Mouse (Mus musculus) forebrain, embryonic 13.5 days (tissue): Measurements from ENCODE around the gene Pitpnm1. TPM values are rescaled to one million over a fixed set of nuclear protein-coding genes. Genes with fewer than 3 reads are reported as not detected.
A peak's percentile ranks its signal among the peaks of the same experiment; 100 is the strongest.

ENCODE experiments used
- ATAC-seq: fragments of 200-750 bp; cut with Nextera tagmentation; 2 replicates; pipeline ENCODE4 v1.8.0; 2017
- H3K27ac ChIP-seq: fragments of 300-500 bp; sonication (generic); 2 replicates; pipeline ENCODE4 v1.5.1; 2015; ENCODE audit warnings: inconsistent platforms, mild to moderate bottlenecking, moderate library complexity
- H3K27me3 ChIP-seq: fragments of 300-500 bp; sonication (generic); 2 replicates; pipeline ENCODE4 v1.6.1; 2015; ENCODE audit warnings: mild to moderate bottlenecking, inconsistent platforms
- H3K36me3 ChIP-seq: fragments of 300-500 bp; sonication (generic); 2 replicates; pipeline ENCODE4 v1.6.1; 2015; ENCODE audit warnings: mild to moderate bottlenecking, inconsistent platforms; ENCODE audit not compliant: poor library complexity, severe bottlenecking
- H3K4me1 ChIP-seq: fragments of 300-500 bp; sonication (generic); 2 replicates; pipeline ENCODE4 v1.6.1; 2015; ENCODE audit warnings: inconsistent platforms
- H3K4me2 ChIP-seq: fragments of 300-500 bp; sonication (generic); 2 replicates; pipeline ENCODE4 v1.6.1; 2015; ENCODE audit warnings: inconsistent platforms, mild to moderate bottlenecking, moderate library complexity
- H3K4me3 ChIP-seq: fragments of 300-500 bp; sonication (generic); 2 replicates; pipeline ENCODE4 v1.5.1; 2015; ENCODE audit warnings: mild to moderate bottlenecking, inconsistent platforms
- H3K9ac ChIP-seq: fragments of 300-500 bp; sonication (generic); 2 replicates; pipeline ENCODE4 v1.6.1; 2015; ENCODE audit warnings: mild to moderate bottlenecking, inconsistent platforms
- H3K9me3 ChIP-seq: fragments of 300-500 bp; sonication (generic); replicated peaks from 2 replicates; pipeline ENCODE4 v1.6.1; 2016; ENCODE audit warnings: inconsistent platforms
- WGBS: fragments of 180-500 bp; shearing (Covaris S2); methylation state at CpG from one replicate; pipeline ENCODE4 v1.1.7; 2015; 5-methylcytosine and 5-hydroxymethylcytosine counted together
- polyA plus RNA-seq: library from polyadenylated mRNA; unstranded; fragments of >200 nt; fragmentation: Nextera tagmentation; extraction: Ambion mirVana; gene quantifications from 2 replicates; pipeline ENCODE4 v1.2.1, GENCODE M21; 2015

Pitpnm1 gene
- polyA plus RNA-seq: 21.1 and 32.0 TPM in 2 replicates

DNA sequence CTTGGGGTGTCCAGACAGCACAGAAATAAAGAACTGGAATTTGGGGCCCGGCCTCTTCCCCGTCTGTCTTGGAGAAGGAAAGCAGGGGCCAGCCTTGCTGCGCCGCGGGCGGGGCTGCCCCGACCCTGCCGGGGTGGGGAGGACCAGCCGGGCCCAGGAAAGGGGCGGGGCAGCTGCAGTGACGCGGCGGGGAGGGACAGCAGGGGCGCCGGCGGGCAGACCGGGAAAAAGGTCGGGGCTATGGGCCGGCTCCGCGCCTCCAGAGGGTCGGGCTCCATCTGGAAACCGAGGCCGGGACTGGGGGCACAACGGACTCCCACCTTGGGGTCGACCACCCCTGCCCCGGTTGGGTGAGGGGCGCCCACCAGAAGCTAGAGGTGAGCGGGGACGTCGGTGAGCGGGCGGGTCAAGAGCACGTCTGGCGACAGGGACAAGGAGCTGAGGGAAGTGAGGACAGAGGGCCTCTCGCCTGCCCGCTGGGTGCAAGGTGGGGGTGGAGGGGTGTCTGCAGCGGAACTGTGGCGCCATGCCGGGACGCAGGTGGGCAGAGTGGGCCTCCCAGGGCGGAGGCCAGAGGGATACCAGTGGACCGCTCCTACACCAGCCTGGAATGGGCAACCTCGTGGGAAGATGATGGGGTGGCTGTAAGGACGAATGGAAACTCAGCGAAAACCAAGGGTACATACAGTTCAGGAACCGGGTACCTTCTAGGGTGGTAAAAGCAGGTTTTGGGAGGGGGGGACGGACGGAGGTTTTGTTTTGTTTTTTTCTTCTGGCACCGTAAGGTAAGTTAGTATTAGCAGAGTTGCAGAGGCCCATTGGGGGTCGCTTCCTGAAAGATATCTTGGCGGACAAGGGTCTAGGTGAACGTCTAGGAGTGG, at the start of gene Pitpnm1:
TSS of gene Pitpnm1 (plus strand) at position 162 of the 881 bp plus-strand sequence.
- 2% methylated on average over 53 of the region's 53 CpGs for WGBS
- H3K27ac ChIP-seq: no peak within 1 kb of the TSS

DNA sequence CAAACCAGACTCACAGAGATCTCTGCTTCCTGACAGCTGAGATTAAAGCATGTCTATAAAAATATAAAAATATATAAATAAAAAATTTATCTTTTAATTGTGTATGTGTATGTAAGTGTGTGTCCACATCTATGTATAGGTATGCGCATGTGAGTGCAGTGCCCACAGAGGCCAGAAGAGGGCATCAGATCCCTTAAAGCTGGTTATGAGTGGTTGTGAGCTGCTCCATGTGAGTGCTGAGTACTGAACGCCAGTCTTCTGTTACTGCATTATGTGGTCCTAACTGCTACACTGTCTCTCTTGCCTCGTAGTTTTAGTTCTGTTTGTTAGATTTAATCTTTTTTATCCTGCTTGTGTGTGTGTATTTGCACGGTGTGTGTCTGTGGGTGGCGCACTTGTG, 48.8 kb upstream of the Pitpnm1 start:
- Histone ChIP-seq H3K4me3 (no peak overlapping the region), H3K36me3 (no peaks in the 10 kb centered on the region), H3K9ac (no peak overlapping the region), H3K27me3 (no peaks in the 10 kb centered on the region), H3K27ac (no peak overlapping the region), H3K4me1 (0 out of 2 replicates have a peak, but pooled peaks cover 3% of the 10 kb centered on the region), H3K4me2 (no peak overlapping the region), H3K9me3 (peaks cover 5% of the 10 kb centered on the region; the same call in 1 of the 2 replicates)
- WGBS: 93% methylated on average over 5 of the region's 5 CpGs
- no peak for ATAC-seq

More for the DNA sequence above, at the start of gene Pitpnm1:
- Histone ChIP-seq H3K27me3 (peaks cover 32% of the 10 kb centered on the region), H3K9ac (peak within 1 kb of the TSS; percentile 74), H3K9me3 (no peaks in the 10 kb centered on the region), H3K4me3 (peak within 1 kb of the TSS; percentile 50), H3K4me1 (peaks cover 56% of the 10 kb centered on the region), H3K4me2 (peak within 1 kb of the TSS; percentile 81), H3K36me3 (0 out of 2 replicates have a peak, but pooled peaks cover 2% of the 10 kb centered on the region)
- no peak for ATAC-seq

DNA sequence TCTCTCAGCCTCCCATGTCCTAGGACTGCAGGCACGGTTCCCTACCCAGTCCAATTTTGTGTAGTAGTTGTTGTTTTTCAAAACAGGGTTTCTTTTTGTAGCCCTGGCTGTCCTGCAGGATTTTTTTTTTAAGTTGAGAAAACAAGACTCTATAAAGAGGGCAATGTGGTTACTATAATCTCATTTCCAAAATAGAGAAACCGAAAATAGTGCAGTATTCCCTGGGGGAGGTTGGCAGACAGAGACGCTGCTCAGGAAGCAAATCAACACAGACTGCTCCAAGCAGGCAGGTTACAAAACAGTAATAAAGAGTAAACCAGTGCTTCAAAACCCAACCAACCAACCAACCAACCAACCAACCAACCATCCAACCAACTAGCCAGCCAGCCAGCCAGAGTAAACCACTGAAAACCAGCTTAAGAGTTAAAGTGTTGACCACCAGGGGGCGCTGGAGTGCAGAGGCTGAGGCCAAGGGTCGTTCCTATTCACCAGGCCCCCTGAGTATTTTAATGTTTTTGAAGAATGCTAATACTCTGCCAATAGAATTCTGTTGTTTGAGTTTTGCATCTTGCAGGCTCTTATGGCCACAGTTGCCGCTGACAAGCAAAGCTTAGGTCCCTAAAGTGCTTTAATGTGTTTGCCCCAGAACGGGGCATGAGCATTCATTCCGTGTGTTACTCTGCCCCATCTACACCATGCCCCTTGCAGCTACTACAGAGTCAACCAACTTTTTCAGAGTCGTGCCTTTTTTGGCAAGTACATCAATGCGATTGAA, 47.9 kb upstream of the Pitpnm1 start:
- Histone ChIP-seq H3K36me3 (no peaks in the 10 kb centered on the region), H3K4me2 (no peak overlapping the region), H3K9me3 (peaks cover 5% of the 10 kb centered on the region; the same call in 1 of the 2 replicates), H3K27me3 (no peaks in the 10 kb centered on the region), H3K9ac (no peak overlapping the region), H3K4me3 (no peak overlapping the region), H3K27ac (no peak overlapping the region), H3K4me1 (no peaks in the 10 kb centered on the region)
- 56% methylated on average over 10 of the region's 10 CpGs for WGBS
- no peak for ATAC-seq

DNA sequence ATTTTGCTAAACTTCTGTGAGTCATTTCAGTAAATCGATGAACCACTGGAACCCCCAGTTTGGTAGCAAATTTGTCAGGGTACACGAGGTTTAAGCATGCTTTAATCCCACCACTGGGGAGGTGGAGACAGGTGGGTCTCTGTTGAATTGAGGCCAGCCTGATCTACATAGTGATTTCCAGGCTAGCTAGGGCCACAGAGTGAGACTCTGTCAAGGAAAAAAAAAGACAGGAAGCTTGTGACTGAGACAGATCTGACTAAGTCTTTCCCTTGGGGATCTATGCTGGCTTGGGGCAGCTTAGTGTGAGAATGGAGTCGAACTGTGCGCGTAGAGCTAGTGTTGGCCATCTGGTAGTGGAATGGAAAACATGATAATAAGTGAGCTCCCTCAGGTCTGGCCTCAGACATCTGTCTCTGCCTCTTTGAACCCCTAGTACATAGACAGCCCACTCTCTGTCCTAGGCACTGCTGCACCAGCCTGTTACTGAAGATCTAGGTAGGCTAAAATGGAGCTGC, 47.2 kb upstream of the Pitpnm1 start:
- H3K4me3 ChIP-seq: no peak overlapping the region
- no peaks in the 10 kb centered on the region for H3K4me1 ChIP-seq
- no peak overlapping the region for H3K4me2 ChIP-seq
- no peak overlapping the region for H3K27ac ChIP-seq
- no peak for ATAC-seq
- H3K27me3 ChIP-seq: no peaks in the 10 kb centered on the region
- peaks cover 5% of the 10 kb centered on the region; the same call in 1 of the 2 replicates for H3K9me3 ChIP-seq
- no peak overlapping the region for H3K9ac ChIP-seq
- 84% methylated on average over 5 of the region's 5 CpGs for WGBS
- H3K36me3 ChIP-seq: no peaks in the 10 kb centered on the region

DNA sequence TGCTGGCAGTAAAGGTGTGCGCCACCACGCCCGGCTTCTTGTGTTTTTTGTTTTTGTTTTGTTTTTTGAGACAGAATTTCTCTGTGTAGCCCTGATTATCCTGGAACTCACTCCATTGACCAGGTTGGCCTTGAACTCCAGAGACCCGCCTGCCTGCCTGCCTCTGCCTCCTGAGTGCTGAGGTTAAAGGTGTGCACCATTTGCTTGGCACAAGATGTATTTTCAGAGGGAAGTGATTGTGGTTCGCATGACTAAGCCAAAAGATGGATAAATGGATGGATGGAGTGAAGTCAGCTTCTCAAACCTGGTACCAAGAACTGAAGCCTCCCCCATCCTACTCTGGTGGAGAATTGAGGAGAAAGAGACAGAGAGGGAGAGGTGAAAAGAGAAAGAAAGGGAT, 45.2 kb upstream of the Pitpnm1 start:
- no peak for ATAC-seq
- Histone ChIP-seq H3K4me2 (no peak overlapping the region), H3K4me3 (no peak overlapping the region), H3K27ac (no peak overlapping the region), H3K36me3 (no peaks in the 10 kb centered on the region), H3K9me3 (peaks cover 5% of the 10 kb centered on the region; the same call in 1 of the 2 replicates), H3K4me1 (no peaks in the 10 kb centered on the region), H3K27me3 (no peaks in the 10 kb centered on the region), H3K9ac (no peak overlapping the region)
- WGBS: 87% methylated on average over 5 of the region's 5 CpGs

DNA sequence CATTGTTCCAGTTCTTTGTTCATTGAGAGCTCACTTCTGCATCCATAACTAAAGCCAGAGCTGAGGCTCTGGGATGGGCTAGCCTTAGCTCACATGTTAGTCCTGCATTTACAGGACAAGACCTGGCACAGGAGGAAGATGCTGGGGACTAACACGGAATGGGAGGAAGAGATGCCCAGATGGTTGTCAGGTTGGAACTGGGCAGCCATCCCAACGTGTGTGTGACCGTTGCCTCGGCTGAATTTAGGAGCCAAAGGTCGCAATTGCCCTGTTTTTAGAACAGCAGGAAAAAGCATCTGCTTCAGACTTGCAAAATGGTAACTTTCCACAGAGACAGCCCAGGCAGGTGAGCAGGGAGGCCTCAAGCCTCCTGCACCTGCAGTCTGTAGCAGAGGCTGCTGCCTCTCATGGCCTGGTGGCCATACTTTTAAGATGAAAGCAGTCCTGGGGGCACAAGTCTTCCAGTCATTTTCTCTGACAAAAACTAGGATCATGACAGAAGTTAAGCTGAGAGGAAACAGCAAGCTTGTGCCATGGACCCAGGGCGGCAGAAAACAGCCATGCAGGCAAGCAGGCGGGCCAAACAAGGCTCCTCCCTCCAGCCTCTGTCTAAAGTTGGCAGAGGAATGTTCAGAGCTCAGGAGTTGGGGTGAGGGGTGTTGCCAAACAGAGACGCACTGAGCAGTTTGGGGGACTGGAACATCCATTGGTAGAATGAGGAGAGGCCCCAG, 44.4 kb upstream of the Pitpnm1 start:
- Histone ChIP-seq H3K9me3 (peaks cover 5% of the 10 kb centered on the region; the same call in 1 of the 2 replicates), H3K9ac (no peak overlapping the region), H3K27ac (no peak overlapping the region), H3K27me3 (no peaks in the 10 kb centered on the region), H3K4me3 (no peak overlapping the region), H3K4me2 (no peak overlapping the region), H3K36me3 (no peaks in the 10 kb centered on the region), H3K4me1 (no peaks in the 10 kb centered on the region)
- 73% methylated on average over 8 of the region's 8 CpGs for WGBS
- ATAC-seq: no peak

DNA sequence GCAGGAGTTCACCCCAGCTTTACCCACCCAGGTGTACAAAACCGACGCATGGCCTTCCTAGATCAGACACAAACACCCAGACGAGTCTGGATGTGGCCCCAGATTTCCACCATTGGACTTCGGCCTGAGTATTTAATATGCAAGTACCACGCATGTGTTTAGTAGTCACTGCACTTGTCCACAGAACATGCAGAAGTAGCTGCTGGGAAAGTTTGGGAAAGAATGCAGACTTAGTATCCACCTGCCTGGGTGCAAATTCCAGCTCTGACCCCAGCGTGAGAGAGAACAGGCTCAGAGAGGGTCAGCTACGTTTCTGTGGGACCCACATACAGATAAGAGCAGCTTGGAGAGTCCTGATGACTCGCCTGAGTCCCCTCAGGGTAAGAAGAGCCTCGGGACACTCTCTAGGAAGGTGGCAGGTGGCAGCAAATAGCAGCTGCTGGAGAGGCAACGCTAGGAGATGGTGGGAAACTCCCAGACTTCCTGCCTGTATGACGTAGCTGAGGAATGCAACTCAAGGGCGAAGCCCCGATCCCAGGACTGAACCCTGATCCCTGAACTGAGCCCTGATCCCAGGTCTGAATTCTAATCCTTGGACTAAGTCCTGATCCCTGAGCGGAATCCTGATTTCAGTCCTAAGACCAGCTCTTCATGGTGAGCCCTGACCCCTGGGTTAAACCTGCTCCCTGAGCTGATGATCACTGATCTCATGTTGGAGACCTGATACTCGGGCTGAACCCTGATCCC, 43.7 kb upstream of the Pitpnm1 start:
- Histone ChIP-seq H3K4me1 (no peaks in the 10 kb centered on the region), H3K27ac (no peak overlapping the region), H3K4me3 (no peak overlapping the region), H3K4me2 (no peak overlapping the region), H3K9ac (no peak overlapping the region), H3K36me3 (no peaks in the 10 kb centered on the region), H3K27me3 (no peaks in the 10 kb centered on the region), H3K9me3 (peaks cover 2% of the 10 kb centered on the region; the same call in 1 of the 2 replicates)
- no peak for ATAC-seq
- 66% methylated on average over 15 of the region's 15 CpGs for WGBS

DNA sequence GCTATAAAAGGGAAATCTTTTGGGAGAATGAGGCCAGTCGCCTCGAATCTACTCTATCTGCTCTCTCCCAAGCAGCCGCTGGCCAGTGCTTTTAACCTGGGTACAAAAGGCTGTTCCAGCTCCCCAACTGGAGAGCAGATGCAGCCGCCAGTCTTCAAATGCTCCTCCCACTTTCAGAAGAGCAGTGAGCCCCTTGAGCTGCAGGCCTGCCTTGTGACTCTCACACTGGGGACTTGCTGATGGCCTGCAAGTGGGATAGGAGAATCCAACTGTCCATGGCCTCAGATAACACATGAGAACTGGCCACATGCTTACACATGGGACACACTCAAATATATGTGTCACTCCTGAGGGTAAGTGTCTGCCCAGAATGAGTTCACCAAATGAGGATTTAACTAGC, 43.1 kb upstream of the Pitpnm1 start:
- WGBS: 38% methylated on average over 4 of the region's 4 CpGs
- H3K9ac ChIP-seq: no peak overlapping the region
- ATAC-seq: no peak
- H3K36me3 ChIP-seq: no peaks in the 10 kb centered on the region
- H3K9me3 ChIP-seq: no peaks in the 10 kb centered on the region
- no peak overlapping the region for H3K4me2 ChIP-seq
- H3K4me1 ChIP-seq: no peaks in the 10 kb centered on the region
- H3K27me3 ChIP-seq: no peaks in the 10 kb centered on the region
- H3K4me3 ChIP-seq: no peak overlapping the region
- H3K27ac ChIP-seq: no peak overlapping the region

DNA sequence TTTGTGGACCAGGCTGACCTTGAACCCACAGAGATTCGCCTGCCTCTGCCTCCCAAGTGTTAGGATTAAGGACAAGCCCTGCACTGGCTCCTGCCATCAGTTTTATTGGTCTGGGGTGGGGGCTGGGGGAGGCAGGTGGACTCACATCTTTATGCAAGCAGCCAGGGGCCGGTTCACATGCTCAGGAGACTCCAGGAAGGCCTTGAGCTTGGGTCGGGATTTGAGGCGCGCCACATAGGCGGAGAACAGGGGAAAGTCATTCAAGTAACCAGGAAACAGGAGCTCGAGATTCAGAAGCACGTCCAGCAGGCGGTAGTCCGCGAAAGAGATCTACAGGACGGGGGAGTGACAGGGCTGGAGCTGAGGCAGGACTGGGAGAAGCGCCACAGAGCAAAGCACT, 42.4 kb upstream of the Pitpnm1 start:
- Histone ChIP-seq H3K9me3 (no peaks in the 10 kb centered on the region), H3K27ac (no peak overlapping the region), H3K27me3 (no peaks in the 10 kb centered on the region), H3K4me3 (no peak overlapping the region), H3K4me1 (no peaks in the 10 kb centered on the region), H3K9ac (no peak overlapping the region), H3K36me3 (no peaks in the 10 kb centered on the region), H3K4me2 (no peak overlapping the region)
- no peak for ATAC-seq
- WGBS: 88% methylated on average over 13 of the region's 13 CpGs

DNA sequence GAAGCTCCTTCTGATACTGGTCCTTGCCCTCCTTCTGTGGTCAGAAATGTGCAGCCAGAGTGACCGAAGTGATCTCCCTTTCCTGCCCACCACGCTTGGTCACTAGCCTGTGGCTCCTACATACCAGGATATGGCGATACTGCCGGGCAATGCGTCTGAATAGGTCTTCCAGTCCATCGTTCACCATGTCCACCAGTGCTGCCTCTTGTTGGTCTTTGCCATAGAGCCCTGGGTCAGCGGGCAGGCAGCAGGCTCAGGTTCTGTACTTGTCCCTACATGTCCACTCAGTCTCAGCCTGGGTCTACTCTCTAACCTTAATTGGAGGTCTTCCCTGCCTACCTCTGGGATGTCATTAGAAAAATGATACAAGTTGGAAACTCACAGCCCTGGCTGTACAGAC, 41.8 kb upstream of the Pitpnm1 start:
- Histone ChIP-seq H3K4me2 (no peak overlapping the region), H3K27ac (no peak overlapping the region), H3K4me3 (no peak overlapping the region), H3K9me3 (no peaks in the 10 kb centered on the region), H3K9ac (no peak overlapping the region), H3K4me1 (no peaks in the 10 kb centered on the region), H3K27me3 (no peaks in the 10 kb centered on the region), H3K36me3 (no peaks in the 10 kb centered on the region)
- WGBS: 90% methylated on average over 7 of the region's 7 CpGs
- ATAC-seq: no peak

DNA sequence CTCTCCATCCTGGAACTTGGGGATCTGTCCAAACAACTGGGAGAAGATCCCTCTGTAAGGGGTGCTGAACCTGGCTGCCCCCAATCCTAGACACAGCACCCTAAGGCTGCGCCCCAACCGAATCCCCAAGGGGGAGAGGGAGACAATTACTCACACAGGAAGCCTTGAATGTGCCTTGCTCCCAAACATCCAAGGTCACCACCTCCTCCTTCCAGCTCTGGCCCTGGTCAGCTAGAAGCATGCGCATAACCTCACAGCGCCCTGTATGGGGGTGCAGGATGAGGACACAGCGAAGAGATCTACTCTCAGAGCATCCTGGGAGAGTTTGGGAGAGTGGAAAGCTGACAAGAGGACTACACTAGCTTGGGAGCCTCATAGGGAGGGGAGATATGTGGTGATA, 41.2 kb upstream of the Pitpnm1 start:
- Histone ChIP-seq H3K4me2 (no peak overlapping the region), H3K4me1 (no peaks in the 10 kb centered on the region), H3K9me3 (no peaks in the 10 kb centered on the region), H3K27me3 (no peaks in the 10 kb centered on the region), H3K36me3 (no peaks in the 10 kb centered on the region), H3K4me3 (no peak overlapping the region), H3K27ac (no peak overlapping the region), H3K9ac (no peak overlapping the region)
- 86% methylated on average over 5 of the region's 5 CpGs for WGBS
- no peak for ATAC-seq
